Mouse (Mus musculus) CH12.LX (cell line): ENCODE data around the gene Sell. TPM values are rescaled to one million over a fixed set of nuclear protein-coding genes. Genes with fewer than 3 reads are reported as not detected.
A peak's percentile ranks its signal among the peaks of the same experiment; 100 is the strongest.

Experiments used
- DNase-seq: peaks from one replicate; pipeline ENCODE4 v3.0.0-alpha.2; 2013; ENCODE audit errors: extremely low read depth
- H3K27ac ChIP-seq: 2 replicates; pipeline ENCODE4 v1.5.1; 2012; ENCODE audit warnings: low read depth, mild to moderate bottlenecking, control low read depth, moderate library complexity; ENCODE audit not compliant: insufficient read depth
- H3K27me3 ChIP-seq: replicated peaks from 2 replicates; pipeline ENCODE3; 2012; ENCODE audit warnings: inconsistent platforms
- H3K36me3 ChIP-seq, 2 experiments: replicated peaks in 1 of 2; 2 replicates each; pipeline versions ENCODE3 to v1.6.1; 2012; ENCODE audit warnings: inconsistent platforms in 1 of 2, low read length in 1 of 2, mild to moderate bottlenecking in 1 of 2, mixed read lengths in 1 of 2, moderate library complexity in 1 of 2; ENCODE audit not compliant: control insufficient read depth in 1 of 2, insufficient read depth in 1 of 2
- H3K4me1 ChIP-seq, 2 experiments: 2 replicates each; pipeline ENCODE4 v1.6.1; 2012; ENCODE audit warnings: inconsistent platforms in 1 of 2, moderate library complexity in 1 of 2; ENCODE audit not compliant: insufficient read depth in 2 of 2, control insufficient read depth in 1 of 2
- H3K4me2 ChIP-seq: 2 replicates; pipeline ENCODE4 v1.6.1; 2012; ENCODE audit warnings: low read depth, mild to moderate bottlenecking, control low read depth; ENCODE audit not compliant: poor library complexity, insufficient read depth, severe bottlenecking
- H3K4me3 ChIP-seq, 3 experiments: fragments of 150-350 bp in 1 of 3; sonication (generic) in 1 of 3; replicated peaks in 1 of 3; 2 replicates each; pipeline versions ENCODE3 to v1.5.1; 2011 to 2012; ENCODE audit warnings: low read depth in 2 of 3, low read length in 2 of 3, mild to moderate bottlenecking in 2 of 3, moderate library complexity in 2 of 3, control low read depth in 1 of 3, improper control_type of control experiment in 1 of 3, inconsistent platforms in 1 of 3, mixed read lengths in 1 of 3; ENCODE audit not compliant: poor library complexity in 1 of 3
- H3K79me2 ChIP-seq: replicated peaks from 2 replicates; pipeline ENCODE4 v1.6.1; 2012; ENCODE audit warnings: mild to moderate bottlenecking, moderate library complexity; ENCODE audit not compliant: control insufficient read depth, poor library complexity, insufficient read depth, severe bottlenecking; ENCODE audit errors: extremely low read depth
- H3K9ac ChIP-seq: 2 replicates; pipeline ENCODE4 v1.6.1; 2012; ENCODE audit warnings: low read depth, mild to moderate bottlenecking, control low read depth, moderate library complexity; ENCODE audit not compliant: insufficient read depth
- H3K9me3 ChIP-seq: replicated peaks from 2 replicates; pipeline ENCODE3; 2012; ENCODE audit warnings: low read length, inconsistent platforms, mixed read lengths
- BHLHE40 ChIP-seq: IDR thresholded peaks from 2 replicates; pipeline ENCODE4 v1.6.1; 2011; ENCODE audit warnings: mild to moderate bottlenecking, low read depth, low read length, improper control_type of control experiment
- CHD2 ChIP-seq: IDR thresholded peaks from 2 replicates; pipeline ENCODE4 v1.6.1; 2011; ENCODE audit warnings: low read length, improper control_type of control experiment
- CTCF ChIP-seq, 2 experiments: IDR thresholded peaks in 1 of 2; conservative IDR thresholded peaks in 1 of 2; 2 replicates each; pipeline ENCODE4 v1.5.1; 2011 to 2012; ENCODE audit warnings: low read depth in 2 of 2, low read length in 2 of 2, improper control_type of control experiment in 1 of 2, inconsistent platforms in 1 of 2, mild to moderate bottlenecking in 1 of 2, moderate library complexity in 1 of 2
- E2F4 ChIP-seq: IDR thresholded peaks from 2 replicates; pipeline ENCODE4 v1.6.1; 2011; ENCODE audit warnings: low read depth, low read length, improper control_type of control experiment; ENCODE audit not compliant: insufficient replicate concordance
- EP300 ChIP-seq: IDR thresholded peaks from 2 replicates; pipeline ENCODE4 v1.6.1; 2011; ENCODE audit warnings: low read length, improper control_type of control experiment
- ETS1 ChIP-seq: conservative IDR thresholded peaks from 2 replicates; pipeline ENCODE4 v1.6.1; 2012; ENCODE audit warnings: low read depth, mild to moderate bottlenecking, inconsistent platforms, low read length, improper control_type of control experiment, moderate library complexity
- GABPA ChIP-seq: IDR thresholded peaks from 2 replicates; pipeline ENCODE4 v1.6.1; 2012; ENCODE audit warnings: low read depth, low read length, improper control_type of control experiment, inconsistent platforms; ENCODE audit not compliant: insufficient replicate concordance
- HCFC1 ChIP-seq: IDR thresholded peaks from 2 replicates; pipeline ENCODE4 v1.6.1; 2012; ENCODE audit warnings: low read depth, mild to moderate bottlenecking, inconsistent platforms, low read length, improper control_type of control experiment
- JUND ChIP-seq: conservative IDR thresholded peaks from 2 replicates; pipeline ENCODE4 v1.6.1; 2011; ENCODE audit warnings: low read depth, low read length, improper control_type of control experiment
- KAT2A ChIP-seq: IDR thresholded peaks from 2 replicates; pipeline ENCODE4 v1.6.1; 2012; ENCODE audit warnings: low read length, improper control_type of control experiment, inconsistent platforms; ENCODE audit not compliant: insufficient replicate concordance
- MAX ChIP-seq: IDR thresholded peaks from 2 replicates; pipeline ENCODE4 v1.6.1; 2011; ENCODE audit warnings: low read length, improper control_type of control experiment
- MAZ ChIP-seq: IDR thresholded peaks from 2 replicates; pipeline ENCODE4 v1.6.1; 2012; ENCODE audit warnings: low read depth, mild to moderate bottlenecking, inconsistent platforms, low read length, improper control_type of control experiment, moderate library complexity
- MEF2A ChIP-seq: IDR thresholded peaks from 2 replicates; pipeline ENCODE4 v1.6.1; 2014; ENCODE audit warnings: low read depth, mild to moderate bottlenecking, inconsistent platforms, low read length, improper control_type of control experiment, borderline replicate concordance
- MXI1 ChIP-seq: IDR thresholded peaks from 2 replicates; pipeline ENCODE4 v1.6.1; 2011; ENCODE audit warnings: mild to moderate bottlenecking, low read depth, low read length, improper control_type of control experiment
- MYC ChIP-seq: IDR thresholded peaks from 2 replicates; pipeline ENCODE4 v1.6.1; 2011; ENCODE audit warnings: low read depth, mild to moderate bottlenecking, improper control_type of control experiment, low read length
- NRF1 ChIP-seq: IDR thresholded peaks from 2 replicates; pipeline ENCODE4 v1.6.1; 2014; ENCODE audit warnings: low read depth, mild to moderate bottlenecking, inconsistent platforms, low read length, improper control_type of control experiment, moderate library complexity
- POLR2A ChIP-seq: IDR thresholded peaks from 2 replicates; pipeline ENCODE4 v1.6.1; 2011; ENCODE audit warnings: low read depth, mild to moderate bottlenecking, improper control_type of control experiment, low read length
- RAD21 ChIP-seq: IDR thresholded peaks from 2 replicates; pipeline ENCODE4 v1.6.1; 2011; ENCODE audit warnings: low read depth, mild to moderate bottlenecking, low read length, improper control_type of control experiment, moderate library complexity
- SIN3A ChIP-seq: IDR thresholded peaks from 2 replicates; pipeline ENCODE4 v1.6.1; 2012; ENCODE audit warnings: low read length, improper control_type of control experiment, inconsistent platforms
- SMC3 ChIP-seq: IDR thresholded peaks from 2 replicates; pipeline ENCODE4 v1.6.1; 2011; ENCODE audit warnings: low read depth, low read length, improper control_type of control experiment
- TCF12 ChIP-seq: IDR thresholded peaks from 2 replicates; pipeline ENCODE4 v1.6.1; 2014; ENCODE audit warnings: low read depth, mild to moderate bottlenecking, inconsistent platforms, low read length, improper control_type of control experiment
- UBTF ChIP-seq: IDR thresholded peaks from 2 replicates; pipeline ENCODE4 v1.6.1; 2012; ENCODE audit warnings: low read depth, mild to moderate bottlenecking, inconsistent platforms, low read length, improper control_type of control experiment, moderate library complexity
- USF1 ChIP-seq: IDR thresholded peaks from 2 replicates; pipeline ENCODE4 v1.6.1; 2014; ENCODE audit warnings: low read depth, mild to moderate bottlenecking, inconsistent platforms, low read length, improper control_type of control experiment
- USF2 ChIP-seq: conservative IDR thresholded peaks from 2 replicates; pipeline ENCODE4 v1.6.1; 2011; ENCODE audit warnings: low read depth, low read length, improper control_type of control experiment
- ZC3H11A ChIP-seq: IDR thresholded peaks from 2 replicates; pipeline ENCODE4 v1.6.1; 2012; ENCODE audit warnings: low read depth, mild to moderate bottlenecking, inconsistent platforms, low read length, improper control_type of control experiment
- dilution Hi-C: fragments of 300-500 bp; cut with MboI; formaldehyde crosslinking; loops from 2 replicates; pipeline ENCODE4 v1.14.3; 2020; ENCODE audit warnings: low sequenced_read_pairs; ENCODE audit not compliant: extremely low pct_unique_long_range_greater_than_20kb, extremely low pct_ligation_motif_present
- in situ Hi-C: fragments of 300-500 bp; cut with MboI; formaldehyde crosslinking; loops from 3 replicates; pipeline ENCODE4 v1.14.3; 2019; ENCODE audit warnings: low sequenced_read_pairs, low pct_ligation_motif_present, low pct_unique_long_range_greater_than_20kb, mixed read lengths
- polyA plus RNA-seq: library from polyadenylated mRNA; unstranded; fragments of >175 nt; gene quantifications from 2 replicates; pipeline ENCODE4 v1.2.1, GENCODE M21; 2012; ENCODE audit warnings: low read depth; ENCODE audit not compliant: insufficient read length
- total RNA-seq, 2 experiments: library from RNA; depleted of rRNA; stranded (reverse); fragments of 300-350 nt in 1 of 2; fragments of >200 nt in 1 of 2; gene quantifications; 2 replicates each; pipeline ENCODE4 v1.2.3; 2012 to 2014

The Sell gene
- total and polyA plus RNA-seq, 3 experiments, result not detected

GRCm38 (mm10) chr1:164061278-164061677 is 504 bp upstream of the Sell start:
- H3K27me3 ChIP-seq, result peaks cover 4% of the 10 kb centered on the region
- no peak overlapping the region for H3K4me3 ChIP-seq
- 0 out of 4 replicates have a peak, but pooled peaks cover 0 to 4% of the 10 kb centered on the region in 2 experiments for H3K4me1 ChIP-seq
- no peak overlapping the region for H3K4me2 ChIP-seq
- H3K9me3 ChIP-seq, result no peaks in the 10 kb centered on the region
- no peak overlapping the region for H3K27ac ChIP-seq
- in situ Hi-C loops, result no loop called here
- peak; percentile 76 for TF ChIP-seq SMC3
- no peak for TF ChIP-seq MEF2A
- peak; percentile 78 for TF ChIP-seq RAD21
- no peak for TF ChIP-seq TCF12
- no peak for TF ChIP-seq MAZ
- TF ChIP-seq USF1, result no peak
- TF ChIP-seq MXI1, result no peak
- TF ChIP-seq GABPA, result no peak
- TF ChIP-seq JUND, result no peak
- TF ChIP-seq SIN3A, result no peak
- no peak for TF ChIP-seq UBTF
- no peak for TF ChIP-seq E2F4
- no peak for TF ChIP-seq EP300
- peak; percentile 24 to 80; a peak in 3 of 4 replicates for TF ChIP-seq CTCF (conservative IDR thresholded peaks at IDR 0.05 in 1 of 2, IDR thresholded peaks at IDR 0.05 in 1 of 2; ENCODE audit: low read depth in 2 of 2, low read length in 2 of 2)
- no peak for TF ChIP-seq CHD2
- no peak for TF ChIP-seq MYC
- H3K9ac ChIP-seq, result no peak overlapping the region
- H3K79me2 ChIP-seq, result no peaks in the 10 kb centered on the region
- H3K36me3 ChIP-seq, result no peaks in the 10 kb centered on the region
- dilution Hi-C loops, result no loop called here
- peak; percentile 59 for DNase-seq

GRCm38 (mm10) chr1:164062856-164063255 is 1.1 kb downstream of the Sell start:
- H3K27me3 ChIP-seq, result peaks cover 4% of the 10 kb centered on the region
- TF ChIP-seq EP300, result no peak
- TF ChIP-seq SMC3, result no peak
- TF ChIP-seq POLR2A, result no peak
- TF ChIP-seq BHLHE40, result no peak
- TF ChIP-seq ETS1, result no peak
- TF ChIP-seq MEF2A, result no peak
- no peak for TF ChIP-seq JUND
- TF ChIP-seq SIN3A, result no peak
- no peak for TF ChIP-seq KAT2A
- TF ChIP-seq HCFC1, result no peak
- TF ChIP-seq NRF1, result no peak
- TF ChIP-seq MYC, result no peak
- no peak for TF ChIP-seq USF2
- TF ChIP-seq E2F4, result no peak
- TF ChIP-seq MXI1, result no peak
- no peak for TF ChIP-seq TCF12
- TF ChIP-seq MAX, result no peak
- no peak for TF ChIP-seq ZC3H11A
- TF ChIP-seq, all 38 proteins: peak for 0
- in situ Hi-C loops, result no loop called here
- Histone ChIP-seq H3K4me1 (0 out of 4 replicates have a peak, but pooled peaks cover 0 to 4% of the 10 kb centered on the region in 2 experiments), H3K27ac (no peak overlapping the region), H3K4me3 (no peak overlapping the region), H3K36me3 (no peaks in the 10 kb centered on the region), H3K79me2 (no peaks in the 10 kb centered on the region), H3K9ac (no peak overlapping the region), H3K9me3 (no peaks in the 10 kb centered on the region), H3K4me2 (no peak overlapping the region)
- dilution Hi-C loops, result no loop called here
- DNase-seq, result no peak
